Mouse (Mus musculus): ENCODE results near the gene Cd22.
"Not testable (repeated sequence)": the region's sequence is repeated elsewhere in the genome, so short reads cannot be mapped to it uniquely, and the experiment has no call there.

- TF ChIP-seq CTCF (IDR thresholded peaks at IDR 0.05; ENCODE audit: low read depth, low read length); POLR2A (IDR thresholded peaks at IDR 0.05; ENCODE audit: extremely low read depth, insufficient read depth, low read length): not testable (repeated sequence)
Observed at GRCm38 (mm10) chr7:30922490-30922889, 42.3 kb upstream of the Cd22 start.

All from liver, adult 2 months (tissue).